Mouse (Mus musculus): ENCODE measurements around the gene Bcl3.

- no peak for TF ChIP-seq CTCF (conservative IDR thresholded peaks at IDR 0.05; ENCODE audit: insufficient read depth, insufficient read length, low read depth, low read length)
- TF ChIP-seq POLR2A (IDR thresholded peaks at IDR 0.05; ENCODE audit: low read depth, low read length): no peak
These were observed 50.9 kb downstream of the Bcl3 start for GRCm38 (mm10) chr7:19771682-19772081.

All from kidney, adult 2 months (tissue).